Mouse (Mus musculus): Measurements from ENCODE around the gene Acsbg2.
A peak's percentile ranks its signal among the peaks of the same experiment; 100 is the strongest.

Gene Acsbg2

DNA sequence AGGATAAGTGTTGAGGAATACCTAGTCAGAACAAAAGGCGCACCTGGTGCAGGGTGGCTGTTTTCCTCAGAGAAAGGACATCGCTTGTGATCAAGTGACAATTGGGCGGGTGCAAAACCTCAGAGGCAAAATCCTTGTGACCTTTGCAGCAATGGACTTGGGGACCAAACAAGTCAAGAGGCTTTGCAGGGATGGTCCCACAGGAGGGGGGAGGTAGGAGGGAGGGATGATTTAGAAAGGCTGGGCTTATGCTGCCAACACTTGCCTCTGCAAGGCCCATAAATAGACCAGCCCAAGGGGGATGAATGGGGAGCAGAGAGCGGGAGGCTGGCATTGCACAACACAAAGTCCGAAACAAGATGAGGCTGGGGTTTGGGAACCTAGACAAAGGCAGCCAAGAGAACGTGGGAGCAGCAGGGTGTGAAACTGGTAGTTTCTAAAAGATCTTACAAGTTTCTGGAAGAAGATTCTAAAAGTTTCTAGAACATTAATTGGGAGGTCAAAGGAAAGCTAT lies 55.2 kb downstream of the Acsbg2 start:
- DNase-seq: no peak

GRCm38 (mm10) chr17:56818067-56818636 lies 56.1 kb downstream of the Acsbg2 start:
- no peak for DNase-seq

DNA sequence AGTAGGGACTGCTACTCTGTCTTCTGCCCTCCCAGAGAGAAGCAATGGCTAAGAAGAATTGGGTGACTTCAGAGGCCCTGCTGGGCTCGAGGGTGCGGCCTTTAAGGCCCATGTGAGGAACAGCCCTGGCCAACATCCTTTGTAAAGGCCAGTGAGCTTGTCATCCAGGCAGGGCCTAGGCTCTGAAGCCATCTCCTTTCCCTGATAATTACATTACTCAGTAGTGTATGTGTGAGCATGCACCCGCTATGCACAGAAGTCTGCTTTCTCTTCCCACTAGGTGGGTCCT lies 59.2 kb downstream of the Acsbg2 start:
- DNase-seq: no peak

GRCm38 (mm10) chr17:56814316-56815056 lies 59.8 kb downstream of the Acsbg2 start:
- peak; percentile 90 for DNase-seq

DNA sequence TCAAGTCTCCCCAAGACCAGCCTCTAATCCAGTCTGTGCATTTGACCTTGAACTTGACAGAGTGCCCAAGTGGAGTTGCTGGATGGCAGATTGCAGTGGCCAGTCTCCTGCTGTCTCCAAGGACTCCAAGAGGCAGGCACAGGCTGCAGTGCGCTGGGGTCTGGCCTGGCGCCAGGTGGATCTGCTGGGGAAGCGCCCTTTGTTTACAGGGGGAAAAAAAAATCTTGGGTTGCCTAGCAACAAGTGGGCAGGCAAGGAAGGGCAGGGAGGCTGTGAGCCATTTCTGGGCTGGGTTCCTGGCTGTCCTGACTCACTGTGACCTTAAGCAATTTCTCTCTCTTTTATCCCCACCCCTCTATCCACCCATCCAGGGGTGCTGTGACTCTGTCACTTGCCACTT lies 64.0 kb downstream of the Acsbg2 start:
- peak; percentile 82 for DNase-seq

GRCm38 (mm10) chr17:56808518-56808917 lies 65.7 kb downstream of the Acsbg2 start:
- DNase-seq: peak; percentile 70

DNA sequence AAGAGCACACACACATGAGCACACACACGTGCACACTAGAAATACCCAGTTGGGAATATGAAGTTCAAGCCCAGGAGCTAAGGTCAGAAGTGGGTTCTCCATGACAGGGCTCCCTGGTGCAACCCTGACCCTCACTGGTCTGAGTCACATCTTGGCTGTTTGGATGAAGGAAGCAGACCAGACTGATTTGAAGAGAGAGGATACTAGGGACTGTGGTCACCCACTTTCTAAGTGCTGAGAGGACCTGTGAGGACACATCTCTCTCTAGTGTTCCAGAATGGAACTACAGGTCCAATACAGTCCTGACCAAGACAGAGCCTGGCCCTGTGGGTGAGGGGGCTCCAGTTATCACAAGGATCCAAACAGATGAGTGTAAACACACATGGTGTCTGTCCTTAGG lies 68.5 kb downstream of the Acsbg2 start:
- no peak for DNase-seq

GRCm38 (mm10) chr17:56804952-56805351 lies 69.3 kb downstream of the Acsbg2 start:
- DNase-seq: no peak

DNA sequence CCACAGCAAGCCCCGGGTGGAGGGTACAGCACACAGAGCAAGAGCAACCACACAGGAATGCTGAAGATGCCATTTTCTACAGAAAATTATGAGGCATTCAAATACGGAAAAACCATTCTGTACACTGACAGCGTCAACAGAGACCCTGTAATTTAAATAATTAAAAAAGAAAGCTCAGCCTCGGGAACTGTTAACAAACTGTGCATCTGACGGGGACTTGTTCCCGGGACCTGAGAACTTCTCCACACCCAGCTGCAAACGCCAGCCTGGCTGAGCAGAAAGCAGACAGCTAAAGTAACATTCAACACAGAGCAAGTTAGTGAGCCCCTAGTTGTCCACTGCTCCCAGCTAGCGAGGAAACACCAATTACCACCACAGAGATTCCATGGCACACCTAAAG lies 72.2 kb downstream of the Acsbg2 start:
- DNase-seq: no peak

DNA sequence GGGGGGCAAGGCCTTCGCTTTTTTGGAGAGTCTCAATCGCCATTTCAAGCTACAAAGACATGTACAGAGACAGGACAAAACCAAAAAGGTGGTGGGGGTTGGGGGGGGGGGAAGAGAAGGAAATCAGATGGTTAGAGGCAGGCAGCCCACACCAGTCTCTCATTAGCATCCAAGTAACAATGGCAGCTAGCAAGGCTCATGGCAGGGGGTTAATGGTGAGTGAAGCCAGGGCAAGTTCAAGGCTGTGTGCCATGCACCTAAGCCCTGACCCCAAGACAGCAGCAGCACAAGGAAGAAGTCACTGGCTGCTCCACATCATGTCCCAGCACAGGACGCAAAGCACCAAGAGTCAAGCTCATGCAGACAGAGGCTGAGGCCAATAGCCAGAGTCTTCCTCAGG lies 75.0 kb downstream of the Acsbg2 start:
- no peak for DNase-seq

GRCm38 (mm10) chr17:56793614-56794319 lies 80.5 kb downstream of the Acsbg2 start:
- no peak for DNase-seq

Data from layer of hippocampus, adult 9-11 months (tissue).